Mouse (Mus musculus): Measurements from ENCODE around the gene Chst4. TPM values are rescaled to one million over a fixed set of nuclear protein-coding genes. Genes with fewer than 3 reads are reported as not detected.

Gene Chst4
- not detected for polyA plus RNA-seq (2017; shearing (Covaris generic))

DNA sequence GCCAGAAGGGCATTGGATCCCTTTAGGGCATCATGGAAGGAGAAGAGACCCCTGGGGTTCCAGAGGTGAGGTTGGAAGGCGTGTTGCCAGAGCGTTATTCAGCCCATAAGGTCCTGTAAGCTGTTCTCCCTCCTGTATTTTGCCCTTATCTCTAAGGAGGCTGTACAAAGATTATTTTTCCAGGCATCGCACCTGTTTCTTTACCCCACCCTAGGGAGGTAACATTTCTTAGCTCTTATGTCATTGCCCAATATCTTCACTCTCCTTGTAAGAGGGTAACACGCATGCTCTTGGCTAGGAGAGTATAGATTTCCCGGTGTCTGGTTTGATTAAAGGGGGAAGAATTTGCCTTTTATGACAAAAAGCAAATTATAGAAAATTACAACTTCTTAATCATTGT is at the start of gene Chst4:
Gene Chst4 (minus strand): TSS at position 82 of the 400 bp plus-strand sequence.

DNA sequence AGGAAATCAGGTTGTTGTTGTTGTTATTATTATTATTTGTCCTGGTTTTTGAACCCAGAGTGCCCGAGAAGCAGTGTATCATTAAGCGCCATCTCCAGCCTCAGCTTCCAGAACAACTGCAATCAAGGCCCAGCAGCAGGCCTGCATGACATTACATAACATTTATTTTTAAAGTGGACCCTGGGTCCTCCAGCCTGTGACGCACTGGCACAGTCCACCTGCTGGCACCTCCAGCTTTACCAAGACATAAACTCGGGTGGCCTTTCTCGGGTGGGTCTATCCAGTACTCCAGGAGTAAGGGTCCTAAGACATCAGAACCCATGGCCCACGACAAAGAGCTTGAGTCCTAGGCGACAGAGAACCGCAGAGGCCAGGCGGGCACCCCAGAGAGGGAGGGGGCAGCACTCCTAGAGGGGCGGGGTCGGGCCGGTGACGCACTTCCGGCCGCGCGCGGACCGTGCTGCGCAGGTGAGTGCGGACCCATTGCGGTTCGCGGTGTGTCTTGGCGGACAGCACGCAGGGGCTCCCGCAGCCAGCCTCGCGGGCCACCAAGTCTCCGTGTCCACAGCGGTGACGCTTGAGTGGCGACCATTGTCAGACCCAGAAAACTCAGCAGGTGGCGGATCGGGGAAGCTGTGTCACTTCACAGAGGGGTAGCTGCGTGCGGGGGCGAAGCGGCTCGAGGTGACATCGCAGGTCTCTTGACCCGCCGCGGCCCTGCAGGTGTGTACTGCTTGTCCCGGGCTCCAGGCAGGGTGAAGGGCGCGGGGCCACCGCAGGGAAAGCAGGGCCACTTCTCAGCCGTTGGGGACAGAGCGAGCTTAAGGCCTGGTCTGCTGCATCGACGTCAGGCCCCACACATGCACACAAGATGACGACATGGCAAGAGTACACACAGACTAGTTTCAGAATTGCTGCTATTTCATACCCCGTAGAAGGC is 40.0 kb upstream of the Chst4 start, which contains the start of gene Zfp612:
Gene Zfp612 (plus strand): TSS at position 465 of the 940 bp plus-strand sequence.

DNA sequence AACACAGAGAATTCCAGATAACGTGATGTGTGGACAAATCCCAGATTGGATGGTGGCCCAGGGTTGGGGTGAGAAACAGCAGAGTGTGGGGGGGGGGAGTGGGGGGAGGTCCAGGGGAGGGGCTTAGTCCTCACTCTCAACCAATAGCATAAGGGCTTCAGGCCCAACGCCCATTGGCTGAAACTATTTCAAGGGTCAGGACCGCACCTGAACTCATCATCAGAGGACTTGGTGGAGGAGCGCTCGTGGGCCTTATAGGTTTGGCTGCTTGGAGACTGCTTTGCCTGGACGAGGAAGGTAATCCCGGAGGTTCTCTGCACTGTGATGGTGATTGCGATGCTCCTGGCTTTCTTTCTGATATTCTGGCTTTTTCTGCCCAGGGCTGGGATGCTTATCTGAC is 49.3 kb downstream of the Chst4 start, which contains the start of gene Tat:
Gene Tat (plus strand): TSS at position 214 of the 400 bp plus-strand sequence.

Other genes with a start within 250 kb of the Chst4 start
- gene Phlpp2, start 171.2 kb downstream of the Chst4 start, polyA plus RNA-seq (2017; shearing (Covaris generic)), result 0.76 TPM
- not detected for gene Marveld3, start 77.5 kb downstream of the Chst4 start, polyA plus RNA-seq (2017; shearing (Covaris generic))
- gene Tat, start 49.3 kb downstream of the Chst4 start, polyA plus RNA-seq (2017; shearing (Covaris generic)), result not detected
- gene Zfp612, start 40.0 kb upstream of the Chst4 start, polyA plus RNA-seq (2017; shearing (Covaris generic)), result 0.30 TPM
- gene Gm21964, start 61.5 kb upstream of the Chst4 start, polyA plus RNA-seq (2017; shearing (Covaris generic)), result not detected
- gene Gm17720, start 63.0 kb upstream of the Chst4 start, polyA plus RNA-seq (2017; shearing (Covaris generic)), result not detected
- gene Calb2, start 128.5 kb upstream of the Chst4 start, polyA plus RNA-seq (2017; shearing (Covaris generic)), result not detected
- 4.5 TPM for gene Cmtr2, start 175.9 kb upstream of the Chst4 start, polyA plus RNA-seq (2017; shearing (Covaris generic))
- gene Hydin, start 227.2 kb upstream of the Chst4 start, polyA plus RNA-seq (2017; shearing (Covaris generic)), result not detected

Measured in naive thymus-derived CD4-positive, alpha-beta T cell, adult 5 months (primary cell).